Mouse (Mus musculus): ENCODE results near the gene Auts2.

DNA sequence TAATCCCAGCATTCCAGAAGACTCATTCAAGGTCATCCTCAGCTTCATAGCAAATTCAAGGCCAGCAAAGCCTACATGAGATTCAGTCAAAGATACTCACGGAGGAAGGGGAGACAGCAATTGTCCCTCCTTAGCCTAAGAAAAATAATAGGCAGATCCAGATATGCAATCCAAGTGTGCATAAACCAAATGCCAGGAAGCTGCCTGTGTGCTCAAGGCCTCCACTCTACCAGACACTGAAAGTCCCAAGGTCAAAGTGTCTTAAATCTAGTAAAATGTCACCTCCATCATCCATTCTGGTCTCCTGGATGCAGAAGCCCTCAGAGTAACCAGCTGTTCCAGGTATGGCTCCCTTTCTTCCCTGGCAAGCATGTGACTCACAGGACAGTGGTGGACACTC lies 50.4 kb downstream of the Auts2 start:
- TF ChIP-seq POLR2A (IDR thresholded peaks at IDR 0.05; ENCODE audit: low read depth, low read length) = no peak
- no peak for TF ChIP-seq CTCF (conservative IDR thresholded peaks at IDR 0.05; ENCODE audit: insufficient read depth, insufficient read length, low read depth, low read length)

Measured in kidney, adult 2 months (tissue).